Mouse (Mus musculus) liver, embryonic 14.5 days (tissue): ENCODE results near the gene Wbp2.

Source experiments
- CTCF ChIP-seq: IDR thresholded peaks from 2 replicates; pipeline ENCODE4 v1.5.1; 2016; ENCODE audit warnings: antibody characterized with exemption, low read depth, control low read depth
- EP300 ChIP-seq: IDR thresholded peaks from 2 replicates; pipeline ENCODE4 v1.6.1; 2016; ENCODE audit warnings: antibody characterized with exemption, low read depth

DNA sequence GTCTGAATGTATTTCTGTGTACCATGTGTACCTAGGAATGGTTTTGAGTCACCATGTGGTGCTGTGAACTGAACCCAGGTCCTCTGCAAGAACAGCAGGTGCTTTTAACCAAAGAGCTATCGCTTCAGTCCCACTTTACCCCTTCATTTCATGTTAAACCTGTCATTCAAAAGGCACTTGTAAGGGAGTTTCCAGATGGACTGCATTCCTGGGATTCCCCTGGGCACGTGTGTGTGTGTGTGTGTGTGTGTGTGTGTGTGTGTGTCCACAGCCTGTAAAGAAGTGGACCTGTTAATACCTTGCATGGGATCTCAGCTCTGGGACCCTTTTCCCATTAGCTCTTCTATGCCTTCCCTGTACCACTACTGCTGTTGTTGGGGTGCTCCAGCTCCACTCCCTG lies 37.2 kb downstream of the Wbp2 start:
- no peak for TF ChIP-seq CTCF
- no peak for TF ChIP-seq EP300
